Mouse (Mus musculus): ENCODE data around the gene Olfr1229. TPM values are rescaled to one million over a fixed set of nuclear protein-coding genes. Genes with fewer than 3 reads are reported as not detected.

Olfr1229 gene
- polyA plus RNA-seq (2015; fragmentation: Nextera tagmentation; extraction: Ambion mirVana), result not detected in 2 replicates

DNA sequence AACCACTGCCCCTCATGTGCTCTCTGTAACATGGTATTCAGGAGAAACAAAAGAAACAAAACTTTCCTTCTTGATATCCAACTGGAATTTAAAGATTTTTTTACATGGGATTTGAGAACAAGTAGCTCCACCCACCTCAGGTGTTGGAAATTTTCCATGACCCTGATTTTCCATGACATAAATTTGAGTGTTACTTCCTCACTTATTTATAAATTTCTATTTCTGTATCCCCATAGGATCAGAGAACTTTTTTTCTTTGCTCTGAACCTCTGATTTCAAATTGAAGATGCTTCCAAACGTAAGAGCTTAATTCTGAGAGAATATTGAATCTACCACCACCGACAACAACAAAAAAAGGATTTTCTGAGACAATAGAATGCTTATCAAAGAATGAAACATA lies at the start of gene Olfr1229:
Gene Olfr1229 (minus strand): TSS at position 101 of the 400 bp plus-strand sequence.
- TF ChIP-seq EP300 (optimal IDR thresholded peaks at IDR 0.05) (no peak), CTCF (IDR thresholded peaks at IDR 0.05; ENCODE audit: low read depth) (no peak)
- H3K4me1 ChIP-seq (replicated peaks; ENCODE audit: control insufficient read depth, insufficient read depth), result no peaks in the 10 kb centered on the region
- no peaks in the 10 kb centered on the region for H3K36me3 ChIP-seq (ENCODE audit: control insufficient read depth, insufficient read depth, low read length)
- H3K9me3 ChIP-seq (ENCODE audit: control insufficient read depth, low read length), result no peaks in the 10 kb centered on the region
- H3K4me2 ChIP-seq (replicated peaks; ENCODE audit: low read depth), result no peak within 1 kb of the TSS
- DNase-seq (ENCODE audit: low spot score) (no peak), ATAC-seq (ENCODE audit: low FRiP score, low TSS enrichment) (no peak)
- H3K4me3 ChIP-seq (ENCODE audit: low read depth, low read length), result no peak within 1 kb of the TSS
- H3K9ac ChIP-seq (ENCODE audit: low read length), result no peak within 1 kb of the TSS
- H3K27ac ChIP-seq (replicated peaks), result no peak within 1 kb of the TSS
- no peaks in the 10 kb centered on the region for H3K27me3 ChIP-seq (ENCODE audit: control insufficient read depth, insufficient read depth, low read length)
- WGBS, result 68% methylated on average over 2 of the region's 2 CpGs

DNA sequence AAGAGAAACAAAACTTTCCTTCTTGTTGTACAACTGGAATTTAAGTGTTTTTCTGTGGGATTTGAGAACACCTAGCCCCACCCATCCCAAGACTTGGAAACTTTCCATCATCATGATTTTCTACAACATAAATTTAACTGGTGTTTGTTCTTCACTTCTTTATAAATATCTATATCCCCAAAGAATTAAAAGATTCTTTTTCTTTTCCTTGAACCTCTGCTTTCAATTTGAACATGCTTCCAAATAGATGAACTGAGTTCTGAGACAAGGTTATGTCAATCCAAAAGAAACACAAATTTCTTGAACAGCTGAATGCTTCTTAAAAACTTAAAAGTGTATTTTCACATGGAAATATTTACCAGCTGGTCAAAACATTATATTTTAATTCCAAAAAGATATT lies 41.8 kb upstream of the Olfr1229 start, which contains the start of gene Olfr1232:
Gene Olfr1232 (minus strand): TSS at position 101 of the 400 bp plus-strand sequence.
- no peak for TF ChIP-seq CTCF (IDR thresholded peaks at IDR 0.05; ENCODE audit: low read depth)
- TF ChIP-seq EP300 (optimal IDR thresholded peaks at IDR 0.05), result no peak
- no peak within 1 kb of the TSS for H3K4me2 ChIP-seq (replicated peaks; ENCODE audit: low read depth)
- H3K4me1 ChIP-seq (replicated peaks; ENCODE audit: control insufficient read depth, insufficient read depth), result no peaks in the 10 kb centered on the region
- no peak for ATAC-seq (ENCODE audit: low FRiP score, low TSS enrichment)
- no peak within 1 kb of the TSS for H3K9ac ChIP-seq (ENCODE audit: low read length)
- no peaks in the 10 kb centered on the region for H3K36me3 ChIP-seq (ENCODE audit: control insufficient read depth, insufficient read depth, low read length)
- no peak within 1 kb of the TSS for H3K4me3 ChIP-seq (ENCODE audit: low read depth, low read length)
- H3K27me3 ChIP-seq (ENCODE audit: control insufficient read depth, insufficient read depth, low read length), result no peaks in the 10 kb centered on the region
- no peaks in the 10 kb centered on the region for H3K9me3 ChIP-seq (ENCODE audit: control insufficient read depth, low read length)
- no peak for DNase-seq (ENCODE audit: low spot score)
- H3K27ac ChIP-seq (replicated peaks), result no peak within 1 kb of the TSS

DNA sequence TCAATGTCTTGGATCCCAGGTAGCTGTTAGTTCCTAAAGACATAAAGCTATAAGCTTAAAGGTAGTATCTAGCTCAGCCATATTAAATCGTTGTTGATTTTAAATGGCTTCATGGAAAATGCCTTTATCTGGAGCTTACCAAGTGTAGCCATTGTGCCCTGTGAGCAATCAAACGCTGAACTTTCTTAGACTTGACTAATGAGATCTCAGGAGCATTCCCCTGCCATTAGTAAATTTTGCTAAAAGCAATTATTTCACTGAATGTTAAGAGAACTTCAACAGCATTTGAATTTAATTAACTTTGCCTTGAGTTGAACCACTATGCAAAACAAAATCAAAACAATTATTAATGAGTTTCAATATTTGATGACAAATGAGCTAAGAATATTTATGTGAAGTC lies 19.2 kb upstream of the Olfr1229 start, which contains the start of gene Olfr1231:
Gene Olfr1231 (minus strand): TSS at position 101 of the 400 bp plus-strand sequence.
- Histone ChIP-seq H3K9me3 (ENCODE audit: control insufficient read depth, low read length) (no peaks in the 10 kb centered on the region), H3K36me3 (ENCODE audit: control insufficient read depth, insufficient read depth, low read length) (no peaks in the 10 kb centered on the region), H3K4me3 (ENCODE audit: low read depth, low read length) (no peak within 1 kb of the TSS), H3K4me1 (replicated peaks; ENCODE audit: control insufficient read depth, insufficient read depth) (no peaks in the 10 kb centered on the region), H3K9ac (ENCODE audit: low read length) (no peak within 1 kb of the TSS), H3K27ac (replicated peaks) (no peak within 1 kb of the TSS), H3K27me3 (ENCODE audit: control insufficient read depth, insufficient read depth, low read length) (no peaks in the 10 kb centered on the region), H3K4me2 (replicated peaks; ENCODE audit: low read depth) (no peak within 1 kb of the TSS)
- DNase-seq (ENCODE audit: low spot score), result no peak
- 75% methylated on average over 2 of the region's 2 CpGs for WGBS
- no peak for TF ChIP-seq EP300 (optimal IDR thresholded peaks at IDR 0.05)
- no peak for TF ChIP-seq CTCF (IDR thresholded peaks at IDR 0.05; ENCODE audit: low read depth)
- ATAC-seq (ENCODE audit: low FRiP score, low TSS enrichment), result no peak

DNA sequence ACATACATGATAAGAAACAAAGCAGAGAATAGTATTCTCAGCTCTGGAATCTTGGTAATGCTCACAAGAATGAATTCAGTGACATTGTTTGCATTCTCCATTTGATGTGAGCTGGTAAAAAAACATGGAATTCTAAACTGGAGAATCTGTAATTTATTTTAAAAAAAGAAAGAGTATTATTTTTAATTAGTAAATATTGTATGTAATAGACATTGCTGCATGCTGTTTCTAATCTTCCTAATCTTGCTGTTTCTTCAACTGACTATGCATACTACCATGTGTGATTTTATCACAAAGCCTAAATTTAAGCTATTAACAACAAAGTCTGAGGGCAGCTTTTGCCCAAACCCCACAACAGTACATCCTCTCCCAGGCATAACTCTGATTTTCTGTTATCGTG lies 9.4 kb upstream of the Olfr1229 start, which contains the start of gene Olfr1230:
Gene Olfr1230 (minus strand): TSS at position 101 of the 400 bp plus-strand sequence.
- TF ChIP-seq CTCF (IDR thresholded peaks at IDR 0.05; ENCODE audit: low read depth) (no peak), EP300 (optimal IDR thresholded peaks at IDR 0.05) (no peak)
- no peak within 1 kb of the TSS for H3K27ac ChIP-seq (replicated peaks)
- no peak within 1 kb of the TSS for H3K4me3 ChIP-seq (ENCODE audit: low read depth, low read length)
- H3K36me3 ChIP-seq (ENCODE audit: control insufficient read depth, insufficient read depth, low read length), result no peaks in the 10 kb centered on the region
- no peaks in the 10 kb centered on the region for H3K27me3 ChIP-seq (ENCODE audit: control insufficient read depth, insufficient read depth, low read length)
- DNase-seq (ENCODE audit: low spot score), result no peak
- H3K9me3 ChIP-seq (ENCODE audit: control insufficient read depth, low read length), result no peaks in the 10 kb centered on the region
- H3K4me2 ChIP-seq (replicated peaks; ENCODE audit: low read depth), result no peak within 1 kb of the TSS
- ATAC-seq (ENCODE audit: low FRiP score, low TSS enrichment), result no peak
- WGBS, result 75% methylated on average over 1 of the region's 1 CpGs
- H3K9ac ChIP-seq (ENCODE audit: low read length), result no peak within 1 kb of the TSS
- no peaks in the 10 kb centered on the region for H3K4me1 ChIP-seq (replicated peaks; ENCODE audit: control insufficient read depth, insufficient read depth)

DNA sequence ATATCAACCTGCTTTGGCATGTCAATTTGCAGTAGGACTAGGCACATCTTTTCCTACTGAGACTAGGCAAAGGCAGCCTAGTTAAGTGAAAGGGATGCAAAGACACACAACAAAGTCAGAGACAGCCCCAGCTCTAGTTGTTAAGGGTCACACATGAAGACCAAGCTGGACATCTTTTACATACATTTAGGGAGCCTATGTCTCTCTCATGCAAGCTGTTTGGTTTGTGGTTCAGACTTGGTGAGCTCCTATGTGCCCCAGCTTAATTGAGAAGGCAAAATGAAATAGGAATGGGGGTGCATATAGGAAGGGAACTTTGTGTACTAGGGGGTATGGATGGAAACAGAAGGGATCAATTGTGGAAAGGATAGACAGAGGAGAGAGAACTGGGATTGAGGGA lies 33.9 kb downstream of the Olfr1229 start, which contains the start of gene Olfr1228:
Gene Olfr1228 (minus strand): TSS at position 101 of the 400 bp plus-strand sequence.
- DNase-seq (ENCODE audit: low spot score), result no peak
- no peaks in the 10 kb centered on the region for H3K27me3 ChIP-seq (ENCODE audit: control insufficient read depth, insufficient read depth, low read length)
- no peaks in the 10 kb centered on the region for H3K4me1 ChIP-seq (replicated peaks; ENCODE audit: control insufficient read depth, insufficient read depth)
- H3K9ac ChIP-seq (ENCODE audit: low read length), result no peak within 1 kb of the TSS
- H3K27ac ChIP-seq (replicated peaks), result no peak within 1 kb of the TSS
- H3K4me3 ChIP-seq (ENCODE audit: low read depth, low read length), result no peak within 1 kb of the TSS
- no peak within 1 kb of the TSS for H3K4me2 ChIP-seq (replicated peaks; ENCODE audit: low read depth)
- no peak for ATAC-seq (ENCODE audit: low FRiP score, low TSS enrichment)
- no peak for TF ChIP-seq CTCF (IDR thresholded peaks at IDR 0.05; ENCODE audit: low read depth)
- TF ChIP-seq EP300 (optimal IDR thresholded peaks at IDR 0.05), result no peak
- H3K36me3 ChIP-seq (ENCODE audit: control insufficient read depth, insufficient read depth, low read length), result no peaks in the 10 kb centered on the region
- no peaks in the 10 kb centered on the region for H3K9me3 ChIP-seq (ENCODE audit: control insufficient read depth, low read length)

Other genes with a start within 250 kb of the Olfr1229 start
- gene Olfr1218, start 226.8 kb downstream of the Olfr1229 start, polyA plus RNA-seq (2015; fragmentation: Nextera tagmentation; extraction: Ambion mirVana), result not detected in 2 replicates
- not detected in 2 replicates for gene Olfr1219, start 204.5 kb downstream of the Olfr1229 start, polyA plus RNA-seq (2015; fragmentation: Nextera tagmentation; extraction: Ambion mirVana)
- not detected in 2 replicates for gene Olfr1220, start 181.2 kb downstream of the Olfr1229 start, polyA plus RNA-seq (2015; fragmentation: Nextera tagmentation; extraction: Ambion mirVana)
- gene Olfr1221, start 170.7 kb downstream of the Olfr1229 start, polyA plus RNA-seq (2015; fragmentation: Nextera tagmentation; extraction: Ambion mirVana), result 0.04 TPM in 1 of 2 replicates, not detected in the other
- gene Olfr1222, start 155.0 kb downstream of the Olfr1229 start, polyA plus RNA-seq (2015; fragmentation: Nextera tagmentation; extraction: Ambion mirVana), result not detected in 2 replicates
- gene Olfr1223, start 136.5 kb downstream of the Olfr1229 start, polyA plus RNA-seq (2015; fragmentation: Nextera tagmentation; extraction: Ambion mirVana), result not detected in 2 replicates
- gene Olfr1224-ps1, start 123.9 kb downstream of the Olfr1229 start, polyA plus RNA-seq (2015; fragmentation: Nextera tagmentation; extraction: Ambion mirVana), result not detected in 2 replicates
- not detected in 2 replicates for gene Olfr1225, start 113.3 kb downstream of the Olfr1229 start, polyA plus RNA-seq (2015; fragmentation: Nextera tagmentation; extraction: Ambion mirVana)
- 0.01 TPM in 1 of 2 replicates, not detected in the other for gene Olfr1226, start 88.0 kb downstream of the Olfr1229 start, polyA plus RNA-seq (2015; fragmentation: Nextera tagmentation; extraction: Ambion mirVana)
- not detected in 2 replicates for gene Olfr1228, start 34.0 kb downstream of the Olfr1229 start, polyA plus RNA-seq (2015; fragmentation: Nextera tagmentation; extraction: Ambion mirVana)
- not detected in 2 replicates for gene Olfr1230, start 9.3 kb upstream of the Olfr1229 start, polyA plus RNA-seq (2015; fragmentation: Nextera tagmentation; extraction: Ambion mirVana)
- gene Olfr1231, start 19.1 kb upstream of the Olfr1229 start, polyA plus RNA-seq (2015; fragmentation: Nextera tagmentation; extraction: Ambion mirVana), result 0.02 TPM in 1 of 2 replicates, not detected in the other
- gene Olfr1232, start 41.7 kb upstream of the Olfr1229 start, polyA plus RNA-seq (2015; fragmentation: Nextera tagmentation; extraction: Ambion mirVana), result not detected in 2 replicates
- gene Olfr1233, start 54.4 kb upstream of the Olfr1229 start, polyA plus RNA-seq (2015; fragmentation: Nextera tagmentation; extraction: Ambion mirVana), result 0.02 TPM in 1 of 2 replicates, not detected in the other
- gene Olfr1234, start 76.9 kb upstream of the Olfr1229 start, polyA plus RNA-seq (2015; fragmentation: Nextera tagmentation; extraction: Ambion mirVana), result not detected in 2 replicates
- gene Olfr1238, start 121.7 kb upstream of the Olfr1229 start, polyA plus RNA-seq (2015; fragmentation: Nextera tagmentation; extraction: Ambion mirVana), result not detected in 2 replicates
- not detected in 2 replicates for gene Olfr1239, start 132.4 kb upstream of the Olfr1229 start, polyA plus RNA-seq (2015; fragmentation: Nextera tagmentation; extraction: Ambion mirVana)
- not detected in 2 replicates for gene Olfr1240, start 155.0 kb upstream of the Olfr1229 start, polyA plus RNA-seq (2015; fragmentation: Nextera tagmentation; extraction: Ambion mirVana)
- gene Olfr1241, start 199.1 kb upstream of the Olfr1229 start, polyA plus RNA-seq (2015; fragmentation: Nextera tagmentation; extraction: Ambion mirVana), result not detected in 2 replicates
- gene Olfr1242, start 210.3 kb upstream of the Olfr1229 start, polyA plus RNA-seq (2015; fragmentation: Nextera tagmentation; extraction: Ambion mirVana), result not detected in 2 replicates
- not detected in 2 replicates for gene Olfr1243, start 243.5 kb upstream of the Olfr1229 start, polyA plus RNA-seq (2015; fragmentation: Nextera tagmentation; extraction: Ambion mirVana)

Measured in stomach, postnatal 0 days (tissue).